Mouse (Mus musculus) stomach, embryonic 14.5 days (tissue): Measurements from ENCODE around the gene Ptger1. TPM values are rescaled to one million over a fixed set of nuclear protein-coding genes. Genes with fewer than 3 reads are reported as not detected.
A peak's percentile ranks its signal among the peaks of the same experiment; 100 is the strongest.

Source experiments
- ATAC-seq: fragments of 200-750 bp; cut with Nextera tagmentation; 2 replicates; pipeline ENCODE4 v1.8.0; 2017; ENCODE audit warnings: low read depth, moderate TSS enrichment; ENCODE audit not compliant: insufficient number of reproducible peaks, insufficient read depth, low FRiP score
- H3K27ac ChIP-seq: fragments of 300-500 bp; sonication (generic); 2 replicates; pipeline ENCODE4 v1.5.1; 2014; ENCODE audit warnings: mild to moderate bottlenecking, low read length, moderate library complexity, mixed read lengths
- H3K27me3 ChIP-seq: fragments of 300-500 bp; sonication (generic); 2 replicates; pipeline ENCODE4 v1.6.1; 2014; ENCODE audit warnings: low read length, control low read depth, mixed read lengths; ENCODE audit not compliant: control insufficient read depth, insufficient read depth
- H3K36me3 ChIP-seq: fragments of 300-500 bp; sonication (generic); 2 replicates; pipeline ENCODE4 v1.6.1; 2014; ENCODE audit warnings: mild to moderate bottlenecking, control low read depth, low read length, moderate library complexity, mixed read lengths; ENCODE audit not compliant: control insufficient read depth, insufficient read depth
- H3K4me1 ChIP-seq: fragments of 300-500 bp; sonication (generic); 2 replicates; pipeline ENCODE4 v1.6.1; 2014; ENCODE audit warnings: low read length, control low read depth, mixed read lengths; ENCODE audit not compliant: control insufficient read depth, insufficient read depth
- H3K4me2 ChIP-seq: fragments of 300-500 bp; sonication (generic); replicated peaks from 2 replicates; pipeline ENCODE4 v1.6.1; 2014; ENCODE audit warnings: low read depth, low read length, control low read depth
- H3K4me3 ChIP-seq: fragments of 300-500 bp; sonication (generic); 2 replicates; pipeline ENCODE4 v1.5.1; 2014; ENCODE audit warnings: low read depth, low read length, control low read depth
- H3K9ac ChIP-seq: fragments of 300-500 bp; sonication (generic); replicated peaks from 2 replicates; pipeline ENCODE4 v1.6.1; 2014; ENCODE audit warnings: low read depth, mild to moderate bottlenecking, control low read depth, low read length, moderate library complexity, mixed read lengths
- H3K9me3 ChIP-seq: fragments of 300-500 bp; sonication (generic); 2 replicates; pipeline ENCODE4 v1.6.1; 2016; ENCODE audit warnings: low read depth, low read length, control low read depth; ENCODE audit not compliant: control insufficient read depth
- WGBS: fragments of 180-500 bp; shearing (Covaris S2); extraction: QIAGEN DNeasy Blood & Tissue Kit; methylation state at CpG from one replicate; pipeline ENCODE4 v1.1.7; 2014; 5-methylcytosine and 5-hydroxymethylcytosine counted together
- polyA plus RNA-seq: library from polyadenylated mRNA; unstranded; fragments of >200 nt; fragmentation: Nextera tagmentation; extraction: Ambion mirVana; gene quantifications from 2 replicates; pipeline ENCODE4 v1.2.1, GENCODE M21; 2014

Ptger1 gene
- polyA plus RNA-seq, 1 experiment from 2014 or later: 5.4 TPM

DNA sequence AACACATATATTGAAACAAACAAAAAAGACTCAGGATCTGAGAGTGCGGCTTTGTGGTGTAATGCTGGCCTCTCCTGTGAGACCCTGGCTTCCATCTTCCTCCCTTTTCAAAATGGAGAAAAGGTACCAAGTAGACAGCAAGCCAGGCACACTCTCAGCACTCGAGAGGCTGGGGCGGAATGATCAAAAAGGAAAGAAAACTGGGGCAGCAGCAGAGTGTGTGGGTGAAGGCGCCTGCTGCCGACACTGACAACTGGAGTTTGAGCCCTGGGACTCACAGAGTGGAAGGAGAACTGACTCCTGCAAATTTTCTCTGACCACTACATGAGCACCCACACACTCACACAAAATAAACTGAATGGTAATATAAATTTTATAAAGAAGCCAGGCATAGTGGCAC, 8.0 kb downstream of the Ptger1 start:
- Histone ChIP-seq H3K4me3 (no peak overlapping the region), H3K4me2 (no peak overlapping the region)

DNA sequence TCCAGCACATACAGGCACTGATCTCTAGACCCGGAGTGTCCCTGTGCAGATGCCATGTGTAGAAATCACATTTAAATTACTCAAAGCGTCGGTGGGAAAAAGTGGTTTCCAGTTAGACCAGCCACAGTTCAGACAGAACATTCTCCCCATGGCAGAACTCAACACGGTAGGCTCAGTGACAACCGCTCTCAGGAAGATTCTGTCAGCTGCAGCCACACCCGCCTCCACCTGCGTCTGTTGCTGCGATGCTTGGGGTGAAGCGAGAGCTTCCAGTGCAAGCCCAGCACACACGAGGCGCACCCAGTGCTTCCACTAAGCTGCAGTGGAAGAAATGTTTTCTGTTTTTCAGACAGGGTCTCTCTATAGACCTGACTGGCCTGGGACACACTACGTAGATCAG, 13.4 kb downstream of the Ptger1 start:
- Histone ChIP-seq H3K4me2 (no peak overlapping the region), H3K4me1 (0 out of 2 replicates have a peak, but pooled peaks cover 8% of the 10 kb centered on the region), H3K9ac (no peak overlapping the region), H3K27ac (no peak overlapping the region; the same call in 1 of the 2 replicates), H3K4me3 (no peak overlapping the region), H3K9me3 (no peaks in the 10 kb centered on the region), H3K36me3 (peaks cover 60% of the 10 kb centered on the region), H3K27me3 (no peaks in the 10 kb centered on the region)
- 90% methylated on average over 12 of the region's 12 CpGs for WGBS
- no peak for ATAC-seq

More for the DNA sequence above, 8.0 kb downstream of the Ptger1 start:
- Histone ChIP-seq H3K4me1 (no peaks in the 10 kb centered on the region), H3K9ac (no peak overlapping the region), H3K27me3 (no peaks in the 10 kb centered on the region), H3K9me3 (no peaks in the 10 kb centered on the region), H3K27ac (no peak overlapping the region), H3K36me3 (peaks cover 61% of the 10 kb centered on the region)
- WGBS: 95% methylated on average over 5 of the region's 5 CpGs
- ATAC-seq: no peak

DNA sequence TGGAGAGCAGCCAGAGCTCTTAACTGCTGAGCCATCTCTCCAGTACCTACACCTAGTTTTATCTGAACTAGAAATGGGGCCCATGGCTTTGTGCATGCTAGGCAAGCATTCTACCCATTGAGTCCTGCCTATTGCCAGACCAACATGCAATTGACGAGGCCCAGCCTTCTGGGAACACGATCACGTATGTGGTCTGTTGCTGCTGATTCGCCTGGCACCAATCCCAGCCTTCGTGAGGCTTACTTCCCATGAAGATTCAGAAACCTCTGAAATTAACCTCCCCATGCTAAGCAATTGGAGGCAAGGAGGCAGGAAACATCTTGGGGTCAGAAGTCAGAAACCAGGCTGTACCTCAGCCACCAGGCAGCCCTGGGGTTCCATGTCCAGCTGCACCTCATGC, 14.1 kb downstream of the Ptger1 start:
- H3K4me1 ChIP-seq: 0 out of 2 replicates have a peak, but pooled peaks cover 8% of the 10 kb centered on the region
- H3K4me3 ChIP-seq: no peak overlapping the region
- ATAC-seq: no peak
- H3K27ac ChIP-seq: peak overlapping the region; percentile 56; the same call in 1 of the 2 replicates
- no peaks in the 10 kb centered on the region for H3K27me3 ChIP-seq
- 63% methylated on average over 5 of the region's 5 CpGs for WGBS
- H3K36me3 ChIP-seq: peaks cover 64% of the 10 kb centered on the region
- no peaks in the 10 kb centered on the region for H3K9me3 ChIP-seq
- no peak overlapping the region for H3K4me2 ChIP-seq
- no peak overlapping the region for H3K9ac ChIP-seq

DNA sequence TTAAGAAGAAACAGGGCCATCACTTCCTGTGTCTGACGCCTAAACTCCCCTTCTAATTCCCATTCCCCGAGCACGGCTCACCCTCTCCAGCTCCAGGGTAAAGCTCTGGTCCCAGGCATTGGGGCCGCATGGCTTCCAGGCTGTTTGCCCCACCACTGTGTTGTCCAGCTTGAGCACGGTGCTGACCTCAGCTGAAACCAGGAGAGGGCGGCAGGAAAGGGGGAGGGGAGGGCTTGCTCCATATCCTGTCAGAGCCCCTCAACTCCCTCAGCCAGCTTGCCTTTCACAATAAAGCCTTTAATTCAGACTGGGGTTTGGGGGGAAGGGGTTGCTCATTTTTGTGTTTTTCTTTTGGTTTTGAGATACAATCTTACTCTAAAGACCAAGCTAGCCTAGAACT, 14.6 kb downstream of the Ptger1 start:
- 19% methylated on average over 6 of the region's 6 CpGs for WGBS
- no peak overlapping the region for H3K9ac ChIP-seq
- peaks cover 69% of the 10 kb centered on the region for H3K36me3 ChIP-seq

DNA sequence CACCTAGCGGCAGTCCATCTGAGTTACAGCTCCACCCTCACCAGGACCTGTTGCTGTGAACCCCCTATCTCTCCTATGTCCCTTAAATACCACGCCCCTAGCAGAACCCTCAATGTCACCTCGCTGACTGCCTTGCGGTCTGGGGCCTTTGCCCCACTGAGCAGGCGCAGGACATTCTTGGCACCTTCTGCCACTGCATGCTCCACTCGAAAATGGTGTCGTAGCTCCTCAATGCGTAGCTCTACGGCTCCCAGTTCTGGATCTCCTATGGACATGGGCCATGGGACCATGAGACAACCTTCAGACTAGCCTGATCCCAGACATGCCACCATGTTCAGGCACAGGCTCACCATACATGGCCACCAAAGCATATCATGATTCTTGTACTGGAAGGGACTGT, 18.0 kb downstream of the Ptger1 start:
- Histone ChIP-seq H3K9ac (no peak overlapping the region), H3K36me3 (peaks cover 52% of the 10 kb centered on the region), H3K4me1 (0 out of 2 replicates have a peak, but pooled peaks cover 8% of the 10 kb centered on the region), H3K27me3 (no peaks in the 10 kb centered on the region), H3K9me3 (no peaks in the 10 kb centered on the region), H3K4me2 (no peak overlapping the region), H3K27ac (no peak overlapping the region), H3K4me3 (no peak overlapping the region)
- WGBS: 94% methylated on average over 9 of the region's 9 CpGs
- ATAC-seq: no peak

More for the DNA sequence above, 14.6 kb downstream of the Ptger1 start:
- H3K4me3 ChIP-seq: no peak overlapping the region
- peak overlapping the region; percentile 56; the same call in 1 of the 2 replicates for H3K27ac ChIP-seq
- no peaks in the 10 kb centered on the region for H3K27me3 ChIP-seq
- H3K4me1 ChIP-seq: 0 out of 2 replicates have a peak, but pooled peaks cover 8% of the 10 kb centered on the region
- H3K4me2 ChIP-seq: no peak overlapping the region
- peak; percentile 70; the same call in 1 of the 2 replicates for ATAC-seq
- no peaks in the 10 kb centered on the region for H3K9me3 ChIP-seq

DNA sequence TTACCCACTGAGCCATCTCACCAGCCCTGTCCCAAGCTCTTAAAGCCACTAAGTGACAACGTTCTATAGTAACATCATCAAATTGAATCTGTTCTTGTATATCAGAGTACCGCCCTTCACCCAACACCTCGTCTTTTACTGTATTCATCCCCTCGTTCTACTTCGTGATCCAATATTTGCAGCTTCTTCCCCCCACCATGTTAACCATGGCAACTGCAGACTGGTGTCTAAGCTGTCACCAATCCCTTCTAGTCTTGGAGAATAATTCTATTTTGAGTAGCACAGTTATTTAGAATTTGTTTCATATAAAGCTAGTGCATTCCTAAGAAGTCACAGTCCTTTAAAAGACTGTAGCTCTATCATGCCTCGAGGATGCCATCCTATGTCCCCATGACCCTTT, 22.8 kb downstream of the Ptger1 start:
- H3K4me2 ChIP-seq: no peak overlapping the region
- WGBS: 88% methylated on average over 6 of the region's 6 CpGs
- H3K4me3 ChIP-seq: no peak overlapping the region
- no peaks in the 10 kb centered on the region for H3K9me3 ChIP-seq
- no peaks in the 10 kb centered on the region for H3K27me3 ChIP-seq
- peaks cover 42% of the 10 kb centered on the region for H3K36me3 ChIP-seq
- peaks cover 5% of the 10 kb centered on the region; the same call in 1 of the 2 replicates for H3K4me1 ChIP-seq
- no peak for ATAC-seq
- H3K27ac ChIP-seq: no peak overlapping the region
- no peak overlapping the region for H3K9ac ChIP-seq

DNA sequence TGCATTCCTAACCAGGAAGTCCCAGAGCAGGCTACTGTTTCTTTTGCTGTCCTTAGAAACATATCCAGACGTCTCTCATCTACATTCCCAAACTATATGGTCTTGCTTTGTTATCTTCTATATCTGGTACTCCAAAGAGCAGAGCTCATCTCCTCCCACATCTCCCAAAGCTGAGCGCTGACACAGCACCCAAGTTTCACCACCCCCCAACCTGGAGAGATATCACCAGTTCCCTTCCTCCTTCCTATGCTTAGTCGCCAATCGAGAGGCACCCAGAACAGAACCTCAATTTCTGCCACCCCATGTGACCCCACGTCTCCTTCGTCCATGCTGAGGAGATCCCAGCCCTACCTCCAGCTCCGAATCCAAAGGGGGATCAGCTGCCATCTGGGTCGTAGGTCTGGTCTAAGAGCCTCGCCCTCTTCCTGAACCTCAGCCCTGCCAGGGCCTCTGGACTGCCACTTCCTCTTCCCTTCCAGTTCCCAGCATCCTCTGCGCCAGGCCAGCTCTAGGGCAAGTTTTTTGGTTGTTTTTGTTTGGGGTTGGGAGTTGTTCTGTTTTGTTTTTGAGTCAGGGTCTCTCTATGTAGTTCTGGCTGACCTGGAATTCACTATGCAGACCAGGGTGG, 27.2 kb downstream of the Ptger1 start:
- H3K36me3 ChIP-seq: peaks cover 22% of the 10 kb centered on the region
- no peak overlapping the region for H3K4me2 ChIP-seq
- no peaks in the 10 kb centered on the region for H3K27me3 ChIP-seq
- H3K9ac ChIP-seq: no peak overlapping the region
- H3K4me1 ChIP-seq: peaks cover 23% of the 10 kb centered on the region
- no peak overlapping the region for H3K4me3 ChIP-seq
- H3K9me3 ChIP-seq: no peaks in the 10 kb centered on the region
- WGBS: 75% methylated on average over 10 of the region's 10 CpGs
- no peak overlapping the region for H3K27ac ChIP-seq
- ATAC-seq: no peak

DNA sequence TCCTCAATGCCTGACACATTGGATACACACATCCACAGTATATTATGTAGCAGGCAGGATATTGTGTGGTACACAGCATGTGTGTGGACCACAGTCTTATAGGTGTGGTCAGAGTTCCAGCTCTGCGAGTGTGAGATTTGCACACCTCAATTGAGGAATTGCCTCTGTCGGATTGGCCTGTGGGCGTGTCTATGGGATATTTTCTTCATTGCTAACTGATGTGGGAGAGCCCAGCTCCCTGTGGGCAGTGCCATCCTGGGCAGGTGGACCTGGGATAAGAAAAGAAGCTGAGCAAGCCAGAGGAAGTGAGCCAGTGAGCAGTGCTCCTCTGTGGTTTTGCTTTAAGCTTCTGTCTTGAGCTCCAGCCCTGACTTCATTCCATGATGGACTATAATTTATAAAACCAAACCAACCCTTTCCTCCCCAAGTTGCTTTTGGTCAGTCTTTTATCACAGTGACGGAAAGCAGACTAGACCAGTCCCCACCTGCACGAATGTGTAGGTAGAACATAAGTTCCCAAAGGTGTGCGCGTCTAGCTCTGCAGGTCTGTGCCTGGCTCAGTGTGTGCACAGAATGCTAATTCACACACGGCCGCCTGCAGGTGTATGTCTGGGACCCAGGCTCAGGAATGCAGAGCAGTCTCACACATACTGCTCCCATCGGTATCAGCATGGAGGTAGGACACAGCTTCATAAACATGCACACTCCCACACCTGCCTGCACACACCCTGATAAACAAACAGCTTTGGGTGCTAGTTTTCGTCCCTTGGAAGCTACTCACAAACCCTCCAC, 28.1 kb downstream of the Ptger1 start:
- ATAC-seq: no peak
- H3K9ac ChIP-seq: no peak overlapping the region
- 70% methylated on average over 11 of the region's 11 CpGs for WGBS
- no peak overlapping the region for H3K4me3 ChIP-seq
- H3K9me3 ChIP-seq: no peaks in the 10 kb centered on the region
- H3K27ac ChIP-seq: no peak overlapping the region
- H3K4me1 ChIP-seq: peaks cover 26% of the 10 kb centered on the region
- peaks cover 21% of the 10 kb centered on the region for H3K36me3 ChIP-seq
- H3K27me3 ChIP-seq: no peaks in the 10 kb centered on the region
- no peak overlapping the region for H3K4me2 ChIP-seq
